Mouse (Mus musculus) adrenal gland, postnatal 0 days (tissue): ENCODE results near the gene Pik3r4. TPM values are rescaled to one million over a fixed set of nuclear protein-coding genes. Genes with fewer than 3 reads are reported as not detected.

Experiments
- polyA plus RNA-seq: library from polyadenylated mRNA; unstranded; fragments of >200 nt; fragmentation: Nextera tagmentation; extraction: Ambion mirVana; gene quantifications from 2 replicates; pipeline ENCODE4 v1.2.1, GENCODE M21; 2015

The Pik3r4 gene
- polyA plus RNA-seq, result 14.2 and 16.4 TPM in 2 replicates

DNA sequence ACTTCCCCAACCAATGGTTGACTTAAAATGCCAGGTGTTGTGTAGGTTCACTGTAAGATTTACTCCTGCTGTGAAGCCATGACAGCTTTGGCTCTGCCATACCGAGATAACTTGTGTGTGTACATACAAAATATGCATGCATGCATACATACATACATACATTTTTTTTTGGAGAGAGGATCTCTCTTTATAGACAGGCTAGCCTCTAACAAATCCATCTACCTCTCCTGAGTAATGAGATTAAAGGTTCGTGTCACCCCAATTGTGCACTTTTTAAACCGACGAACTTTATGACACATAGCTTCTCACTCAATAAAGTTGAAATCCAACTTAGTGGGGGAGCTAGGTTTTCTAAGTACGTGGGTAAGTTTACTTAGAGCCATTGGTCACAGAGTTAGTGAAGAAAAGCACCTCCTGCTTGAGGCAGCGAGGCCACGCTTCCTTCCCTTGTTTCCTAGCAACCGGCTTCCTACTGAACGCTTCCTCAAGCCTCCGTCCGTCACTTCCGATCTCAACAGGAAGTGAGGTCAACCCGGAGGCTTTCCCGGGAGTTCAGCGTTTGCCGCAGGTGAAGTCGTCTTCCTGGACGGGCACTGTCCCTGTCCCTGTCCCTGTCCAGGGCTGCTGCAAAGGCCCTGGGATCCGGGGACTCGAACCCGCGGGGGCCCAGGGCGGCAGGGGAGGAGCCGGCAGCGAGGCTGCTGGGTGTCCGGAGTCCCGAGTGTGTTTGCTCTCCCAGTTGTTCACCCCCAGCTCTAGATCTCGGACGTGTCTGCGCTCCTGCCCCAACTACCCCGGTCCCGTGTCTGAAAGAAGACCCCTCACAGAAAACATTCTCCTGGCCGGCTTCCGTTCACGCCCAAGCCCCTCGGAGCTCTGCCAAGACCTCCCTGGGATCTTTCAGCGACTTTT, at the start of gene Pik3r4:
Gene Pik3r4 (plus strand): TSS at position 519 of the 912 bp plus-strand sequence.

Other genes starting within 250 kb of the Pik3r4 start
- gene Aste1, start 247.6 kb upstream of the Pik3r4 start, polyA plus RNA-seq, result 7.1 and 11.1 TPM in 2 replicates
- 0.14 and 0.44 TPM in 2 replicates for gene Nek11, start 247.5 kb upstream of the Pik3r4 start, polyA plus RNA-seq
- gene Atp2c1, start 115.7 kb upstream of the Pik3r4 start, polyA plus RNA-seq, result 29.0 and 30.9 TPM in 2 replicates
- 2.4 and 2.7 TPM in 2 replicates for gene Col6a6, start 185.2 kb downstream of the Pik3r4 start, polyA plus RNA-seq